Mouse (Mus musculus) lung, postnatal 0 days (tissue): ENCODE data around the gene Rhobtb3.

Experiments
- CTCF ChIP-seq: IDR thresholded peaks from 2 replicates; pipeline ENCODE4 v1.5.1; 2016; ENCODE audit warnings: antibody characterized with exemption, mild to moderate bottlenecking
- EP300 ChIP-seq: IDR thresholded peaks from 2 replicates; pipeline ENCODE4 v1.6.1; 2016; ENCODE audit warnings: antibody characterized with exemption, mild to moderate bottlenecking, control low read depth

DNA sequence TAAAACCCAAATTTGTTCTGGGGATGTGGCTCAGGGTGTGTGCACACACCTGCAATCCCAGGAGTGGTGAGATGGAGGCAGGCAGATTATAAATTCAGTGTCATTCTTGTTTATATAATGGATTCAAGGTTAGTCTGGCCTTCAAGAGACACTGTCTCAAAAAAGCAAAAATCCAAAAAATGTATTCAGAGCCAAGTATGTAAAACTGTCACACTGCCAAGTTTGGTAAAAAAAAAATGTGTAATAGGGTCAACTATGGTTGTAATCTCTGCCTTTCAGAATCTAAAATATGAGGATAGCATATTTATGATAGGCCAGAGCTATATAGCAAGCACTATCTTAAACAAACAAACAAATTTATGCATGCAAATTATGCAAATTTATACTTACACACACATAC, 15.8 kb downstream of the Rhobtb3 start:
- TF ChIP-seq CTCF (no peak), EP300 (no peak)
